Mouse (Mus musculus) layer of hippocampus, postnatal 14 days (tissue): ENCODE data around the gene Prkaa1. TPM values are rescaled to one million over a fixed set of nuclear protein-coding genes. Genes with fewer than 3 reads are reported as not detected.

Experiments used
- DNase-seq, 2 experiments: peaks; one replicate each; pipeline ENCODE4 v3.0.0; 2021 to 2022; ENCODE audit warnings: low spot score in 2 of 2, mixed read lengths in 1 of 2
- long read RNA-seq, 2 experiments: library from polyadenylated mRNA; stranded (forward); transcript quantifications; one replicate each; pipeline ENCODE4 v2.0.0; 2021
- total RNA-seq, 2 experiments: library from RNA; stranded (reverse); gene quantifications; 2 replicates each; pipeline ENCODE4 v1.2.3; 2021

The Prkaa1 gene
- 10 to 100 TPM; 19.2 to 20.8 TPM for total RNA-seq
- long read RNA-seq, experiment 1, full-length matches to known transcripts = 5 of 7 reads
- long read RNA-seq, experiment 1, partial matches to known transcripts = 1 of 7 reads
- long read RNA-seq, experiment 1, other reads (novel, unspliced or antisense) = 1 of 7 reads
- long read RNA-seq, experiment 2, full-length matches to known transcripts = 4 of 8 reads
- long read RNA-seq, experiment 2, partial matches to known transcripts = 0 of 8 reads
- long read RNA-seq, experiment 2, other reads (novel, unspliced or antisense) = 4 of 8 reads

DNA sequence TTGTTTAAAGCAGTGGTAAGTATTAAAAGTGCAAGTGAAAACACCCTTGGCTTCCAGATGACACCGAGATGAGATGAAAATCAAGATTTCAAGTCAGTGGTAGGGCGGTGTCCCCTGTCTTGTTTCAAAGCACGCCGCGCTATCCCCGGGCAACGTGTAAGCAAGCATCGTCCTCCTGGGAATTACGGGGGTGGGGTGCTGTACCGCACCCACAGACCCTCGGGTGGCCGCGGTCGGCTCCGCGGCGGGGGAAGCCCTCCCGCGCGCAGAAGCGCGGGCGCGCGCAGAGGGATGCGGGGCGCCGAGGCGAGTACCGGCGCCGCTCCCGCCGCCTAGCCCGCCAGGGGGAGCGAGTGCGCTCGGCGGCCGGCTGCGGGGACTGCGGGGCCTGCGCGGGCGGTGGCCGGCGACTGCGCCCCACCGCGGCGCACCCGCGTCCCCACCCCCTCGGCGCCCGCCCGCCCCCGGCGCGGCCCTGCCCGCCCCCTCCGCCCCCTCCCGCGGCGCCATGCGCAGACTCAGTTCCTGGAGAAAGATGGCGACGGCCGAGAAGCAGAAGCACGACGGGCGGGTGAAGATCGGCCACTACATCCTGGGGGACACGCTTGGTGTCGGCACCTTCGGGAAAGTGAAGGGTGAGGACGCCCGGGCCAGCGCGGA lies at the start of gene Prkaa1:
TSS of gene Prkaa1 (plus strand) at position 501 of the 660 bp plus-strand sequence.
- peak; percentile 73 to 77 for DNase-seq

DNA sequence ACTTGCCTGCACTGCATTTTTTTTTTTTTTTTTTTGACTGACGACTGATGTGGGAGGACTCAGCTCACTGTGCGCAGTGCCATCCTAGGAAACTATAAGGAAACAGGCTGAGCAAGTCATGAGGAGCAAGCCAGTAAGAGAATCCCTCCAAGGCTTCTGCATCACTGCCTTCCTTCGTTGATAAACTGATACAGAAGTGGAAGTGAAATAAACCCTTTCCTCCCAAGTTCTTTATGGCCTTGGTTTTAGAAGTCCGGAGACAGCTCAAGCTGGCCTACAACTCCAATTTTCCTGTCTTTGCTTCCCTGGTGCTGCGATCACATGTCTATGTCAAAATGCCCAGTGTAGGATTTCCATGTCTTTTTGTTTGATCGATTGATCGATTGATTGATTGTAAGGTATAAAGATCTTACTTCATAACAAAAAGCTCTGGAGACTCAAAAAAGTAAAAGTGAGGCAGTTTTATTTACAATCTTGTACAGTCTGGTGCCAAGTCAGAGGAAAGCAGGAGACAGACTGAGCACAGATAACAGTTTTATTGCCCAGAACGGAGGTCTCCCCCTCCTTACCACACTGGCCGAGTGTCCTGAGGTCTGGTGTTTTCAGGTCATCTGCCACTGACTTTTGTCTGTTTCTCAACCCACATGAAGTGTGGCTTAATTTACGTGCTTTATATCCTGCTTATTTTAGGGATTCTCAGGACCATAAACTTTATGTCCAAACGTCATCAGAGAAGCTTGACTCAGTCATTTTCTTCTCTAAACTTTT lies 47.9 kb upstream of the Prkaa1 start:
- DNase-seq = no peak

DNA sequence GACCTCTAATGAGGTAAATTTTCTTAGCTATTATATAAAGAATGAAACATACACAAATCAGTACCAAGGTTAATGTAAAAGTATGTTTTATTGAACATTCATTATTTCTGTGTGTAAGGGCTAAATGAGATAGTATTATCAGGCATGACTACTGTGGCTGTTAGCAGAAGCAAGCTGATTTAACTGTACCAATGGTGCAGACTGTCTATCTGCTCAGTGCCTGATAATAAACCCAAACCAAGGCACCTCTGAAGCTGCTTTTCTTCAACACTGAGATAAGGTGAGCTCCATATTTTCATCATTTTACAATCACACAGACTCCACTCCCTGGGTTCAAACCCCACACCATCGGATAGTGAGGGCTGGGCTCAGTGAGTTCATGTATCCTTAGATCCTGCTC lies 46.3 kb upstream of the Prkaa1 start:
- DNase-seq = no peak

DNA sequence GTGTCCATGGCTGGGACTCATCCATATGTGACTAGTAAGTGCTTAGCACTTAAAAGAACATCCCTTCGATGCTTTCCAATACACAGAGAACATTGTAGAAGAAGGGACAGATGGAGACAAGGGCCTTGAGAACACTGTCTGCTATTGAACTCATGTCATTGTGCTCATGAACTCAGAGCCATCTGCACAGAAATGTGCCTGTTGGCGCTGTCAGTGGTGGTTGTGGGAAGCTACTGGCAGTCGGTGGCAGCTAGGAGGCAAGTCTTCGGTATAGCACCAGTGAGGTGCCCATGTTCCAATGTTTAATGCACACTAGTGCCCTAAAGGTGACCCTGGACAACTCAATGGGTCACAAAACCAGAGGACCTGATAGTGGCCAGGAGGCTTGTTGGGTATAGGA lies 41.3 kb upstream of the Prkaa1 start:
- peak in 1 of 2 experiments; percentile 62 for DNase-seq

DNA sequence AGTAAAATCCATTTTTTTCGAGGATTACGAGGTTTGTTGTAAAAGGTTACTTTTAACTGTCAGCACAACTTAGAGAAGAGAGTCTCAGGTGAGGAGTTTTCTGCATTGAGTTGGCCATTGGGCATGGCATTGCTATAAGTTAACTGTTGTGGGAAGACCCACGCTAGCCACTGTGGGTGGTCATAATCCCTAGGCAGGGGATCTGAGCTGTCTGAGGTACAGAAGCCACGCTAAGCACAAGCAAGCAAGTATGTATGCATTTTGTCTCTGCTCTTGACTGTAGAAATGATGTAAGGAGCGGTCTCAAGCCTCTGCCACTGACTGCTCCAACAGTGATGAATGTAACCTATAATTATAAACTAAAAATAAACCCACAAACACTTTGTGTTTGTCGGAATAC lies 37.8 kb upstream of the Prkaa1 start:
- DNase-seq = no peak

DNA sequence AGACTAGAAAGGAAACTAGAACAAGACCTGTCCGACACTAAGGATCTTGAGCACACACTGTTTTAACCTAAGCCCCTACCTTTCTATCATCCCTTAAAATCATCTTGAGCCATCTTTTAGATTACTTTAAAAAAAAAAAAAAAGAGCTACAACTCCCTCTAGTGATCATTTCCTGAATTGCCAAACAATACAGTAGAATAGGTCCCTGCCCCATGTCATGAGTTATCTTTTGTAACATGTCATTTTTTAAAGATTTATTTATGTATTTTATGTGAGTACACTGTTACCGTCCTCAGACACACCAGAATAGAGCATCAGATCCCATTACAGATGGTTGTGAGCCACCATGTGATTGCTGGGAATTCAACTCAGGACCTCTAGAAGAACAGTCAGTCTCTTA lies 37.4 kb upstream of the Prkaa1 start:
- DNase-seq = peak in 1 of 2 experiments; percentile 49

DNA sequence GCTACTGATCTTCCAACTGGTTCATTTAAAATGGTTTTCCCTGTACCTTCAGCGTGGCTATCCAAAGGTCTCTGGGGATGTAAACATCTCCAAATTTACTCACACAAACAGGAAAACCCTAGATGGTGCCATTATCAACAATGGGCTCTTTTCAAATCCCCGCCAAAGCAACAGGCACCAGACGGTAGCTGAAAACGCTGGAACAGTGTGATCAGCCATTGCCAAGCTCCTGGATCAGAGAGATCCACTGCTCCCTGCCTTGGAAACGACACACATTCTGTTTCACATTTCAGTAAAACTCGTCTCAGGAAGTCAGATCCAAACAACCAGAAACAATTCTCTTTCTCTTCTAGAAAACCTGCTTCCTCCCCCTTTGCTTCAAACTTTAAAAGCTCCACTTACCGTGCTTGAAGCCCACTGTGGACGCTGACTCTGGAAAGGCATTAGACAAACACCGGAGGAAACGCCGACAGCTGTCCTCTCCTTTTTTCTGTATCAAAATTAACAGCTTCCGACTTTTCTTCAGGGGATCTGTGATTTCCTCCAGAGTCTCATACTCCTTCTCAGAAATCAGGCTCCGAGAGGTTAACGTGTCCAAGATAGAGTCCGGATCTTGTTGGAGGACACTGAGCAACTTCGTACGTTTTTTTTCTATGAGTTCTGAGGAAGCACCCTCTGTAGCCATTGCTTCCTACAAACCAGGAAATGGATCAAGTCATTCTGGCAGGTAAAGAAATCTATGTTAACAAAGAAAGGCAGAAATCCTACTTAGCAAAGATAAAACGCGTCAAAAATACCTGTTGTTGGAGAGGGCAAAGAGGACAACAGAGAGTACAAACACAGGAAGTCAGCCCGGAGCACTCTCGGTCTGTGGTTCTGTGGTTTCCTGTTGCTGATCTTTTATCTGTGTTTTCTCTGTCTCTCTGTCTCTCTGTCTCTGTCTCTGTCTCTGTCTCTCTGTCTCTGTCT lies 35.7 kb upstream of the Prkaa1 start, which contains the start of gene Card6:
TSS of gene Card6 (minus strand) at position 854 of the 969 bp plus-strand sequence.
- peak; percentile 41 to 76 for DNase-seq

DNA sequence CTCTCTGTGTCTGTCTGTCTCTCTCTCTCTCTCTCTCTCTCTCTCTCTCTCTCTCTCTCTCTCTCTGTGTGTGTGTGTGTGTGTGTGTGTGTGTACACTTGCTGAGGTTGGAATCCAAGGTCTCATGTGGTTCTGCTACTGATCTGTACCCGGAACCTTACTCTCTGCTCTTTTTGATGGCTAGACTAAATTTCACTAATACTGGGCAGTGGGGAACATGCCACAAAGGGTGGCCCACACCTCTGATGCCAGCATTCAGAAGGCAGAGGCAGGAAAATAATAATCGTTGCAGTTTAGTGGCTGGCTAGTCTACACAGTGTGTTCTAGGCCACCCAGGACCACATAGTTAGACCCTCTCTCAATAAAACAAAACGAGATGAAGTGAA lies 35.0 kb upstream of the Prkaa1 start:
- DNase-seq = no peak

DNA sequence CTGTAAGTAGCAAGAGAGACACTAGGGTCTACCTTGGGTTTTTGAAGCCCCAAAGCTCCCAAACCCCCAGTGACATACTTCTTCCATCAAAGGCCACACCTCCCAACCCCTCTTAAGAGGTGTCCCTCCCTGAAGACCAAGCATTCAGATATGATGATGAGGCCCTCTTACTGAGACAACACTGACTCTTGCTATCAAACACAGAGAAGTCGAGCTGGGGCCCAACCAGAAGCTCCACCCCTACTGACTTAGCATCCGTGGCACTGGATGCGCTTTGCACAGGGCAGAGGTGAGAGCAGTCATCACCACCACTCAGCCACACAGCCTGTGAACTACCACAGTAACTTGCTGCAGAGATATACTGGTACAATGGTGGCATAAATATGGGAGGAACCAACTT lies 31.0 kb upstream of the Prkaa1 start:
- no peak for DNase-seq

DNA sequence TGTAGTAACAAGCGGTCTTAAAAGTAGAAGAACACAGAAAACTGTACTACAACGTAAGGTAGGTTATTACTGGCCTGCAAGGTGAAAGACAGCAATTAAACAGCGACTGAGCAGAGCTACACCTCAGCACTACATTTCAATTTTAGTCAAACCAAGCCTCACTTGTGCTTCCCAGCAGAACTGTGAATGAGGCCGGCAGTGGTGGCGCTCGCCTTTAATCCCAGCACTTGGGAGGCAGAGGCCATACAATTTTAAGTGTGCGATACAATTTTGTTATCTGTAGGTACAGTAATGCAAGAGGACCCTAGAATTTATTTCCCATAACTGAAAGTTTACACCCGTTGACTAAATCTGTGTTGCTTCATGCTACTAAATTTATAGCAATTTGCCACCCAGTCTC lies 28.5 kb upstream of the Prkaa1 start:
- DNase-seq = no peak

DNA sequence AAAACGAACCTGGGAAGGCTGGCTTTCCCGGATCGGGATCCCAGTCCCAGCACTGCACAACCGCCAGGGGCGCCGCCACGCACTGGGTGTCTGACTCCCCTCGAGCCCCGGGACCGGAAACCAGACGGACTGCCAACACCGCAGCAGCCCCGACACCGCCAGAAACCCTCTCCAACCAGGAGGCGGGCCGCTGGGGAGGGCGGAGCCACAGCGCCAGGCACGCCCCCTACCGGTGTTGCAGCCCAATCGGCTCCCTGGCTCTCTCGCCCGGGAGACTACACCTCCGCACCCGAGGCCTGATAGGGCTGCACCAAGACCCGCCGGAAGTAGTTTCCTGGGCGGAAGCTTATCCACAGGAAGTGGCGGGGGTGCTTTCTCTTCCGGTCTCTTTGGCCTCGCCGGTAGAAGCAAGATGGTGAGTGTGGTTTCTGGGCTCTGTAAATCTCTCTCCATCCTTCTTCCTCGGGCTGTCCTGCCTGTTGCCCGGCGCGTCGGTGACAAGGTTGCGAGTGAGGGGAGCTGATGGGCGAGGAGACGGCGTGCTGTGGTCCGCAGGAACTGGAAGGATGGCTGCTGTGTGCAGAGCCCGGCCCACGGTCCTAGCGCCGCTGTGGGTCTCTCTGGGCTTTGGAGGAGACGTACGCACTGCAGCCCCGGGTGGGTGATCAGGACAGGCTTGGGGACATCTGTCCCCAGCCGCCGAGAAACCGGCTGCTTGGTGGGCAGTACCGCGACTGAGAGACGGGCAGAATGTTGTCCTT lies 27.2 kb upstream of the Prkaa1 start, which contains the start of gene Rpl37:
TSS of gene Rpl37 (plus strand) at position 376 of the 761 bp plus-strand sequence.
- peak; percentile 98 to 99 for DNase-seq

DNA sequence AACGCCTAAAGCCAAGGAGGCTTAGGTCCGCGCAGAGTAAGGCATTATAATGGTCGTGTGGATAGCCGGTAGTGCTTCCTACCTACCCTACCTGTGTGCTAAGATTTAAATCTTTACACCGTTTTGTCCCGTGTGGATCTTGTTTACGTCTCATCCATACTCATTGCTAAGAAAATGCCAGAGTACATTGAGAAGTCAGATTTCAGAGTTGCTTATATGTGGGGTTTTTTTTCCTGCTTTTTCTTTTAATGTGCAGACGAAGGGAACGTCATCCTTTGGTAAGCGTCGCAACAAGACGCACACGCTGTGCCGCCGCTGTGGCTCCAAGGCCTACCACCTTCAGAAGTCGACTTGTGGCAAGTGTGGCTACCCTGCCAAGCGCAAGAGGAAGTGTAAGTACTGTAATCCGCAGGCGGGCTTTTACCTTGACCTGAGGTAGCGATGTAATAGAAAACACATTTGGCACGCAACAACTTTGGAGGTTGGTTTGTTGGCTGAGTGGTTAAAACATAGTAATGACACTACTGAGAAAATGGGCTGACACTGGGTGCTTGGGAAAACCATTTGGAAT lies 26.5 kb upstream of the Prkaa1 start:
- DNase-seq = no peak

DNA sequence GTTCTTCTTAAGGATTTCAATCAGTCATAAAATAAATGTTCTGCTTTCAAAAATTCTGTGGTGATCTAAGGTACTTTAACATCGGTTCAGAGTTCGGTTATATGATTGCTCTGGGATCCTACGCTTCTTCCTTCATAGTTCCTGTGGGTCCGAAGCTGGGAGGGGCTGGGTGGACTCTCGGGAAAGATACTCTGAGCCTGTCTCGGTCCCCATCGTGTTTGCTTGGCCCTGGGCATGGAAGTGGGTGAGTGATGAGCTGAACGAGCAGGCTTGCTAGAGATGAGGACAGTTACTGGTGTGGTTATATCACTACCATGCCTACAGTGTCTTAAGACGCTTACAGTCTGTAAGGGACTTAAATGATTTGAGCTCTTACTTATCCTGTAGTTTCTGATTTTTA lies 25.0 kb upstream of the Prkaa1 start:
- DNase-seq = no peak

DNA sequence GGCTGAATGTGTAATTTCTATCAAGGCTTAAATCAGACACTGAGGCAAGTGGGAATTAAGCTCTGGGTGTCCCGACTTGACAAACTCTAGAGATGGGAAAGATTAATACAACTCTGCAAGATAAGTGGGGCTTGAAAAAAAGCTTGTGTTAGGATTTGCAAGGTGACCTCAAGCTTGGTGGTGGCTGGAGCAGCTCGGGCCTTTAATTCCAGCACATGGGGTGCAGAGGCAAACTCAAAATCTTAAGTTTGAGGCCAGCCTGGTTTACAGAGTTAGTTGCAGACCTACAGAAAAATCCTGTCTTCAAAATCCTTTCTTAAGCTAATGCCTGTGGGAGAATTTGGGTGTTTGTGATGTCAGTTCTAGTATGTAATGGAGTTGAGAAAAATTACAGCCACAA lies 24.5 kb upstream of the Prkaa1 start:
- DNase-seq = no peak

DNA sequence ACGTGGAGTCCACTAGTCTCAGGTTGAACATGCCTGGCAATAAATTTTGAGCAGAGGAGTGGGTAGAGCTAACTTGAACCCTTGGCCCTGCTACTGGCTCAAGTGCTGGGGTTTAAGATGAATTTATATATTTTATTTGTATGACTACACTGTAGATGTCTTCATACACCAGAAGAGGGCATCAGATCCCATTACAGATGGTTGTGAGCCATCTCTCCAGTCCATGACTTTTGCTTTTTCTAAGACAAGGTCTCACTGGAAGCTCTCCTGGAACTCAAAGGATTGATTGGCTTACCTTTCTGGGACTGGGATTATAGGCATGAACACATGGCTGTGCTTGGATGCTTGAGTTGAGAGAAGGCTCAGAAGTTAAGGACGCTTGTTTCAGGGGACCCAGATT lies 24.0 kb upstream of the Prkaa1 start:
- no peak for DNase-seq

DNA sequence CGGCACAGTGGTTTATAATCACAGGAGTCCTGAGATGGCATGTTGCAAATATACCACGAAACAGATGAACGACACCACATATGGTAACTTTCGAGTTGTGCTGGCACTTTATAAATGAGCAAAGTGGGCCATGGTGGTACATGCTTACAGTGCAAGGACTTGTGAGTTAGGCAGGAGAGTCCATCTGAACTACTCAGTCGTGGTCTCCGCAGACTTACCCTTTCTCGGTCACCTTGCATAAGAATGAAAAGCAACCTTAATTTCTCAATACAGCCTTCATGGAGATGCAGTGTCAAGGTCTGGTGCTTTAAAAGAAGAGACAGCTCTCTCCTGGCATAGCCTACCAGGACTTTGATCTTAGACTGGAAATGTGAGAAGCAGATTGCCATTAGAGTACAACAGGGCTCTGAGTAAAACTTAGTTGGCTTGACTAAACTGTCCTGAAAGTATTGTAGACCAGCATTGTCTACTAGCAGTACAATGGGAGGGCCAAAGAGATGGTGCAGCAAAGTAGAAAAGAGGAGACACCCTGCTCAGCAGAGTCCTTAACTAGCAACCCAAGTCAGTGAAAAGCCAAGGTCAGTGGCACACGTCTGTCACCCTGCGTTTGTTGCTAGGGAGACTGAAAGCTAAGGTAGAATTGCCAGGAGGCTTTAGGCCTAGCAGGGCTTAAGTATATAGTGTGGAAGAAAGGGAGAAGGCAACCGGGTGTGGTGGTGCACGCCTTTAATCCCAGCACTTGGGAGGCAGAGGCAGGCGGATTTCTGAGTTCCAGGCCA lies 21.9 kb upstream of the Prkaa1 start:
- DNase-seq = no peak

DNA sequence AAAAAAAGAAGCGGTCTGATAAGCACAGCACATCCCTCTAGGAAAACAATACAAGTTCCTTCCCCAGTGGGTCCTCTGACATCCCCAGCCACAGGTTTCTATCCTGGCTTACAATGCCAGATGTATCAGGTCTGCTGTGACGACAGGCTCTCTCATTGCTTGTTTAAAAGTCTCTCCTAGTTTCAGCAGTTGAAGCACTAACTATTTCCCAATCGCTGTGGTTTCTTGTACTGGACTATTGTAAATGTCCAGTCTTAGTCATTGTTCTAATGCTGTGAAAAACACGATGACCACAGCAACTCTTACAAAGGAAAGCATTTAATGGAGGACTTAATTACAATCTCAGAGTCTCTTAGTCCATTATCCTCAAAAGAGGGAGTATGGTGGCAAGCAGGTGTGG lies 17.2 kb upstream of the Prkaa1 start:
- DNase-seq = no peak

DNA sequence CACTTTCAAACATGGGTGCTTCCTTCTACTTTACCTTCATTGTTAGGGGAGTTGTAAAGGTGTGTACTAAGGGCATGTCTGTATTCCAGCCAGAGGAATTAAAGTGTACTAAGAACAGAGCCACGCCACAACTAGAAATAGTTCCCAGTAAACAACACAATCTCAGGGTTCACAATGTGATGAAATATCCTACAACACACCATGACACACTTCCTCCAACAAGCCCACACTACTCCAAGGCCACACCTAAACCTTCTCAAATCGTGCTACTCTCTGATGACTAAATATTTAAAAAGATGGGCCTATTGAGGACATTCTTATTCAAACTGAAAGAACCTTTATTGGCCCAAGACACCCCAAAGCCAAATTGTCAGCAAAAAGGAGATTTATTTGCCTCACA lies 16.2 kb upstream of the Prkaa1 start:
- DNase-seq = no peak
